Mouse (Mus musculus): ENCODE data around the gene Mcm6. TPM values are rescaled to one million over a fixed set of nuclear protein-coding genes. Genes with fewer than 3 reads are reported as not detected.
"Not testable (repeated sequence)": the region's sequence is repeated elsewhere in the genome, so short reads cannot be mapped to it uniquely, and the experiment has no call there.

The Mcm6 gene
- total RNA-seq, 2 experiments from 2014 or later: 6.3 to 7.0 TPM

DNA sequence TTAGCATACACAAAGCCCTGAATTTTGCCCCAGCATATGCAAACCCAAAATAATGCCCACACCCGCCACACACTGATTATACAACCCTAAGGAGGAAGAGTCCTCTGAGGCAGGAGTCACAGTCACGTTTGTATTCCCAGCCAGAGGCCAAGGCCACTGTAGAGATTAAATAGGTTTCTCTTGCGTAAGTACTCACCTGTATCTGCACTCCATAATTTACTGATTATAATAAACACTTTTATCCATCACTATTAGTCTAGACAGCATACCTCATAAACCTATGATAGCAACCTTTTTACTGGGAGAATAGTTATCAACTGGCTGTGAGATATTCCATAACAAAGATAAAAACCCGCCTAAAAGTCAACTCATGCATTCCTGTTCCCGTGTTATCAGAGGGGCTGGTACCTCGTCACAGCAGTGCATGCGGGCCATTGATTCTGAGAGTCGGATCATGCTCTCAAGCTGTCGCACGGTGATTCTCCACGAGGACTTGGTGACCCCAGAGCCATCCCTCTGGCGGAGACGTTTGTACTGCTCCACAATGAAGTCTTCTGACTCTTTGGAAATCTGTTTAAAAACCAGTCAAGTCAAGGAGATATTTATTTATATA is 21.6 kb downstream of the Mcm6 start:
- intact Hi-C loops (cut with DNase I): no loop called here
- no peak for DNase-seq

- DNase-seq: no peak
- intact Hi-C loops (cut with DNase I): no loop called here
These were observed 29.2 kb downstream of the Mcm6 start for GRCm38 (mm10) chr1:128330313-128330712.

- no peak for DNase-seq
- intact Hi-C loops (cut with DNase I): no loop called here
These were observed 31.2 kb downstream of the Mcm6 start, which contains the start of gene Lct for GRCm38 (mm10) chr1:128328218-128328617. Gene Lct (minus strand): TSS chr1:128328318.

- intact Hi-C loops (cut with DNase I): no loop called here
- DNase-seq: no peak
These were observed 32.3 kb downstream of the Mcm6 start for GRCm38 (mm10) chr1:128327165-128327564.

GRCm38 (mm10) chr1:128324776-128325175 is 34.7 kb downstream of the Mcm6 start:
- no peak for DNase-seq
- intact Hi-C loops (cut with DNase I): no loop called here

DNA sequence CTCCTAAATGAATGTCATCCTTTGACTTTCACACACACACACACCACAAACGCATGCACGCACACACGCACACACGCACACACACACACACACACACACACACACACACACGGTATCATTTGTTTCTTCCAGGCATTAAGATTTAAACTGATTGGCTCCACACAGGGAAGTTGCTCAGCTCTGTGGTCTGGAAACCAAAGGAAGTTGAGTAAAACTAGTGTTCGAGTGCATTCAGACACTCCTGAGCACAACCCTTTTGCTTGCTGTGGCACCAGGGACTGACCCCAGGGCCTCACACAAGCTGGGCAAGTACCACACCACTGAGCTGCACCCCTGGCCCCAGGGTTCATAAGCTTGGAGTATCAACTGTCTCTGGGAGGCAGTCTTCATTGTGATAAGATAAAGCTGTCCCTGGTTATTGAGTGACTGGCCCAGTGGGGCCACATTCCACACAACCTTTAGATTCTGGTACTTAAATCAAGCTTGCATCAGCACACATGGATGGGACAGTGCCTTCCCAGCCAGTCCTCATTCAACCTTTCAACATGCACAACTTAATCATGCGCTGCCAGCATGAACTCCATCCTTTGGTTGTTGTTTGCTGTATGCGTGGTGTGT is 36.3 kb downstream of the Mcm6 start:
- intact Hi-C loops (cut with DNase I): no loop called here
- no peak for DNase-seq

- DNase-seq; intact Hi-C loops (cut with DNase I): not testable (repeated sequence)
These were observed 40.2 kb downstream of the Mcm6 start for GRCm38 (mm10) chr1:128319266-128319665.

GRCm38 (mm10) chr1:128314665-128315064 is 44.8 kb downstream of the Mcm6 start:
- intact Hi-C loops (cut with DNase I): no loop called here
- no peak for DNase-seq

GRCm38 (mm10) chr1:128309043-128309442 is 50.4 kb downstream of the Mcm6 start:
- DNase-seq: no peak
- intact Hi-C loops (cut with DNase I): no loop called here

- intact Hi-C loops (cut with DNase I): no loop called here
- no peak for DNase-seq
These were observed 55.6 kb downstream of the Mcm6 start for GRCm38 (mm10) chr1:128303900-128304299.

- no peak for DNase-seq
- intact Hi-C loops (cut with DNase I): no loop called here
These were observed 63.5 kb downstream of the Mcm6 start for GRCm38 (mm10) chr1:128295717-128296528.

GRCm38 (mm10) chr1:128295296-128295695 is 64.2 kb downstream of the Mcm6 start:
- intact Hi-C loops (cut with DNase I): no loop called here
- no peak for DNase-seq

DNA sequence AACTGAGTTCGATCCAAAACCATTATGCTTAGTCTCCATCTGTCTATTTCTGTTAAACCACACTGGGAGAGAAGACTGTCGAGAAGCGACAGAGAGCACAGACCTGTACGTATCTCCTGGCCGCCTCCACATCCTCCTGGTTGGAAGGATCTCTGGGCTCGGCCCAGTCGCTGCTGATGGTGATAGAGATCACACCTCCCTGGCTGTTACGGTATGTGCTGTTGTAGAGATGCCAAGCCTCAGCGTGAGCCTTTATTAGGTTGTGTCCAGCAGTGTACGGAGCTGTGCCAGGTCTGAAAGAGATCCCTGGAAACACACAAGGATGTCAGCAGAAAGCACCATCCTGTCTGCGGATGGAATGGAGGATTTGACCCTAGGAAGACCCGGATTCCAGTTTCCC is 65.9 kb downstream of the Mcm6 start:
- intact Hi-C loops (cut with DNase I): no loop called here
- DNase-seq: no peak

GRCm38 (mm10) chr1:128290295-128290694 is 69.2 kb downstream of the Mcm6 start:
- DNase-seq: no peak
- intact Hi-C loops (cut with DNase I): no loop called here

DNA sequence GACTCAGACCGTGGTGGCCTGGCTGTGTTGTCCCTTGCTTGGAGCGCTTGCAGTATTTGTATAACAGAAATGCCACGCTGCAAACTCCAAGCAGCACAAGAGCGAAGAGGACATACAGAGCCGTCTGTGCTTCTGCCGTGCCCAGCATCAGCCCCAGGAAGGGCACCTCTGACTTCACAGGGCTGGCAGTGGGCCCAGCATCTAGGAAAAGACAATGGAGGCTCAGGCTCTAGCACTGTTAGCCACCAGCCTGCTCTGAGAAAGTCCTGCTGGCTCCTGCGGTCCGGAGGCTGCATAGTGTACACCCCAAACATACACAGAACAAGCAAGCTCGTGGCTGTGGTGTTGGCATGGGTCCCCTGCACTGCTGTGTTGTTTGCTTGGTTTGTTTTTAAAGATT is 74.3 kb downstream of the Mcm6 start:
- DNase-seq: no peak
- intact Hi-C loops (cut with DNase I): loop anchor here (10.0 kb wide), 1 partner anchor 550 kb away; no protein-coding TSS in a partner anchor

- intact Hi-C loops (cut with DNase I): loop anchor here (10.0 kb wide), 1 partner anchor 551 kb away; no protein-coding TSS in a partner anchor
These were observed 75.2 kb downstream of the Mcm6 start for GRCm38 (mm10) chr1:128284157-128284690.

GRCm38 (mm10) chr1:128282924-128283323 is 76.5 kb downstream of the Mcm6 start:
- intact Hi-C loops (cut with DNase I): loop anchor here (10.0 kb wide), 1 partner anchor 552 kb away; no protein-coding TSS in a partner anchor
- DNase-seq: no peak

More at GRCm38 (mm10) chr1:128284157-128284690, 75.2 kb downstream of the Mcm6 start:
- DNase-seq: no peak

GRCm38 (mm10) chr1:128281753-128282152 is 77.7 kb downstream of the Mcm6 start:
- intact Hi-C loops (cut with DNase I): loop anchor here (10.0 kb wide), 1 partner anchor 553 kb away; no protein-coding TSS in a partner anchor
- no peak for DNase-seq

All from heart, postnatal 36 days (tissue).